Mouse (Mus musculus): ENCODE results near the gene Gnb1l.
A peak's percentile ranks its signal among the peaks of the same experiment; 100 is the strongest.

Gene Gnb1l

GRCm38 (mm10) chr16:18498558-18498990 lies at the start of gene Gnb1l, which contains the start of gene Rtl10:
TSS of gene Gnb1l (plus strand) at chr16:18498713.
TSS of gene Rtl10 (plus strand) at chr16:18498901.
- DNase-seq (ENCODE audit: low spot score), result peak; percentile 99

DNA sequence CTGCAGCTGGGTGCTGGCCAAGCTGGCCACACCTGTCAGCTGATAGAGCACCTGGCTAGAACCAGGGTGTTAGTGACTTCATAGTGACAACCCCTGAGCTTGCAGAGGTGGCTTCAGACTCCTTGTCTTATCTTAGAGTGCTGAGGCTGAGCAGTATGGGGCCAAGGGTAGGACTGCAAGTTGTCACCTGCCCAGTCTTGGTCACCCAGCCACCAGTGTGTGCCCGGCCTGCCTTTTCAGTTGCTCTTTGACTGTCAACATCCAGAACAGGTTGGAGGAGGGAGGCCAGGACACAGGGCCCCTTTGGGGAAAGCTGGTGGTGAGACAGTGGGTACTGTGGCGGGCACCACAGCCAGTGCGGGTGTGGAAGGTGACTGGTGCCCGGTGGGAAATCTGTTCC lies 49.5 kb upstream of the Gnb1l start:
- DNase-seq (ENCODE audit: low spot score), result no peak

GRCm38 (mm10) chr16:18451486-18452181 lies 46.9 kb upstream of the Gnb1l start:
- no peak for DNase-seq (ENCODE audit: low spot score)

DNA sequence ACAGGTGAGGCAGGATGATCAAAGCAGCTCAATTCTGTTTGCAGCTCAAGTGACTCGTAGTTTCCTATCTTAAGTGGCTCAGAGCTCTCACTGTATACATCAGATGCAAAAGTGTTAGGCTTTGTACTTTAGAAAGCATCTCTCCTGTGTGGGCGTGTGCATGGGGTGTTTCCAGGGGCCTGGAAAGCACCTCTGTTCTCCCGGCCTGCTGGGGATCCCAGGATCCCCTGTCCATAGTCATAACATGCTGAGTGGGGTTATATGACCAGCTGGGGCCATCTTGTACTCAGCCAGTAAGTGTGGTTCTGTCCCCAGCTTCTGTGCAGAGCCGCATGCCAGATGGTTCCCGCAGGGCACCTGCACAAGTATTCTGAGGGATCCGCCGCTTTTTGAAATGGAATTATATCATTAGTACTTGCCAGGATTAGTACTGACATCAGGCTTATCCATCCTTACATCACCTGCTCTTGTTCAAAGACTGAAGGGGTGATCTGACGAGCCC lies 46.1 kb upstream of the Gnb1l start:
- DNase-seq (ENCODE audit: low spot score), result no peak

GRCm38 (mm10) chr16:18453846-18454245 lies 44.7 kb upstream of the Gnb1l start:
- DNase-seq (ENCODE audit: low spot score), result peak; percentile 74

DNA sequence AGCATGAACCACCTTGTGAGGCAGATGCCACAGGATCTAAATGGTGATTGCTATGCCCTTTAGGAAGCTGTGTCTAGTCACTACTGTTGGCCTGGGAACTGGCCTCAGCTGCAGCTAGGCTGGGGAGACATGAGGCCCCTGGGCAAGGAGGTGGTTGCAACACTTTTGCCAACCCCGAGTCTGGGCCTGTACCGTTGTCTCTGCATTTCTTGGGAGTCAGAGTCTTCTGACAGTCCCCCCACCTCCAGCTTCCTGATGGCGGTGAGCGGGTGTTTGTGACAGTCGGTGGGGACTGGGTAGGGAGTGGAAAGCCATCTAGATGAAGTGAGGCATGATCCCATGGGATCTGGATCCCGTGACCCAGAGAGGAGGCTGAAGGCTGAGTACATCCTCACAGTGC lies 43.1 kb upstream of the Gnb1l start:
- no peak for DNase-seq (ENCODE audit: low spot score)

- DNase-seq (ENCODE audit: low spot score), result no peak
Measured at GRCm38 (mm10) chr16:18458661-18459060, 39.9 kb upstream of the Gnb1l start.

- peak; percentile 61 for DNase-seq (ENCODE audit: low spot score)
Measured at GRCm38 (mm10) chr16:18459335-18459954, 39.1 kb upstream of the Gnb1l start.

DNA sequence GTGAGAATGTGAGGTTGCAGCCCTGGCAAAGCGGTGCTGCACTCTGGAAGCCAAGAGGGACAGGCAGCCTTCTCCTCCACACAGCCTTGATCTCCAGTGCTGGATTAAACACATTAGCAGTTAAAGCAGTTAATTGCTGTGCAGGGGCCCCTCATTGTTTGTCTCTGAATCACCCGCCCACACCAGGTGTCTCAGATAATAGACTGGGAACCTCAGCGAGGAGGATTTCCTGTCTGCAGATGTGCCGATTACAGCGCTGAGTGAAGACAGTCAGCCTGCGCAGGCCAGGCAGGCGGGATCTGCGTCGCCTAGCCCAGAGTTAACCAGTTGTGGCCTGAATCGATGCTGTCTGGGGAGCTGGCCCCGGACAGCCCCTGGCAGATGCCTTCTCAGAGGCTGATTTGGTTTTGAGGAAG lies 38.5 kb upstream of the Gnb1l start:
- DNase-seq (ENCODE audit: low spot score), result peak; percentile 84

- DNase-seq (ENCODE audit: low spot score), result no peak
Measured at GRCm38 (mm10) chr16:18460826-18461225, 37.7 kb upstream of the Gnb1l start.

DNA sequence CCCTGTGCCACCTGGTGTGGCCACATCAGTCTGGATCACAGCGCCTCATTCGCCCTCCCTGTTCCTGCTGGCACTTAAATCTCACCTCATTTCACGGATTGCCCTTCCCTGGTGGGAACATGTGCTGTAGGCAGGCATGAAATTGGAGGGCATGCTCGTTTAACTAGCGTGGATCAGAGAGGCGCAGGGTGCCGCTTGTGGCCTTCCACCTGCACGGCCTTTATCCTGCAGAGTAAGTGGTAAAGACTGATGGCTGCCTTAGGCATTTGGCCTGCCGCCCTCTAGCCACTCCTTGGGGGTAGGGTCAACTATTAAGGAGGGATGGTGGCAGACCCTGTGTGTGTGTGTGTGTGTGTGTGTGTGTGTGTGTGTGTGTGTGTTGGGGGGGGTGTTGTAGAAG lies 36.5 kb upstream of the Gnb1l start:
- DNase-seq (ENCODE audit: low spot score), result peak; percentile 38

DNA sequence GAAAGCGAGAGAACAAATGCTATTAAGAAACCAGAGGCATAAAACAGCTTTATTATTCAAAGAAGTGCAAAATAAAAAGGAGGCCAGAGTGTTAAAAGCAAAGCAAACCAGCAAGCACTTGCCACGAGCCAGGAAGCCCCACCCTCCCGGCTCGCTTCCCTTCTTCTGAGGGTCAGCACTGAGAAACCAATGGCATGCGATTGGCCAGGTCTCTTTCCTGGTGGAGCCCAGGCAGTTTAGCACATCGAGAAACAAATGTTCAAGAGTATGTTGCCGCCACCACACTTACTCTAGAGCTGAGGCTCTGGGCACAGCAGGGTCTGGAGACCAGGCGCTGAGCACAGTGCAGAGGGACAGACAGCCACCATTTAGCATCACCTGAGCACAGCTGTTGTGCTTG lies 35.9 kb upstream of the Gnb1l start:
- no peak for DNase-seq (ENCODE audit: low spot score)

DNA sequence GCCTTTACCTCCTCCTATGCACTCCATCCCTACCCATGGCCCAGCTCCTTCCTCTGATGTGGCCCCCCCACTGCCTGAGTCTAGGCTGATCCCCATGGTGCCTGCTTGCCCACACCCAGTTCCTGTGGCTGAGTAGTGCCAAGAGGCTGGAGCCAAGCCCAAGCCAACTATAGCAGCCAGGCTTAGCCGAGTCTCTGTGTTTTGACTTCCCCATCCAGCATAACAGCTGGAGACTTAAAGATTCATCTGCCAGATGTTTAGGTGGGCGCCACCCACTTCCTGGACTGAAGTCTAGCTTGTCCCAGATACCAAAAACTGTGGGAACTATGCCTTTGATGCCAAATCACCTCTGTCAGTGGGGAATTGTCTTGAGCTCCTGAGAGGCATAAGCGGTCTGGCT lies 34.2 kb upstream of the Gnb1l start:
- no peak for DNase-seq (ENCODE audit: low spot score)

GRCm38 (mm10) chr16:18470829-18471228 lies 27.7 kb upstream of the Gnb1l start:
- DNase-seq (ENCODE audit: low spot score), result peak; percentile 41

- peak; percentile 30 for DNase-seq (ENCODE audit: low spot score)
Measured at GRCm38 (mm10) chr16:18471381-18471955, 27.0 kb upstream of the Gnb1l start.

DNA sequence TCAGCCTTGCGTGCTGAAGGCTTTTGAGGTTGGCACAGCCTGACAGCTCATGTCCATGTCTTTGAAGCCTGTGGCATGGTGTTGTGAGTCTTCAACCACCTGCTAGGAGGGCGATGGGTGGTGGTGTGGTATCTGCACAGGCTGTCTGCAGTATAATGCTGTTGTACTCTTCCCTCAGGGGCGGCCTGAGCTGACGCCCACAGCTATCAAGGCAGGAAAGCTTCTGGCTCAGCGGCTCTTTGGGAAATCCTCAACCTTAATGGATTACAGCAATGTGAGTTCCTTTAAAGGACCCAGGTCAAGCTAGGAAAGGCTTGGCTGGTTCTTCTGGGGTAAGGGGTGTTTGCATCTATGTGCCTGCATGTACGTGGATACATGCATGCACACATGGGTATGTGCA lies 26.5 kb upstream of the Gnb1l start:
- DNase-seq (ENCODE audit: low spot score), result no peak

DNA sequence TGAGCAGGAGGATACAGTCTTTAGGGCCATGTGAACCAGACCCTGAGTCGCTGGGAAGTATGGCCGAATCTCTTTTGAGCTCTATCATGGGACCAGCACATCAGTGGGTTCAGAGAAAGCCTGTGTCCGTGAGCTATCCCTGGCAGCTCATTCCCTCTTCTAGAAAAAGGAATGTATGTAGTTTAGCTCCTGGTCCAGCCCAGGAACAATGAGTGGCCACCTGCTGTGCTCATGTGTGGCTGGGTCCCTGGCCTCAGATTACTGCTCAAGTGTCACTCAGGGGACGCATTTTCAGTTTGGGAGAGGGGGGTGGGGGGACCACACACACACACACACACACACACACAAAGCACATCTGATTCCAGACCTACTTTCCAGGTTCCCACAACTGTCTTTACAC lies 26.1 kb upstream of the Gnb1l start:
- no peak for DNase-seq (ENCODE audit: low spot score)

GRCm38 (mm10) chr16:18472976-18473375 lies 25.5 kb upstream of the Gnb1l start:
- DNase-seq (ENCODE audit: low spot score), result no peak

GRCm38 (mm10) chr16:18474021-18474420 lies 24.5 kb upstream of the Gnb1l start:
- no peak for DNase-seq (ENCODE audit: low spot score)

GRCm38 (mm10) chr16:18477996-18478395 lies 20.5 kb upstream of the Gnb1l start:
- DNase-seq (ENCODE audit: low spot score), result no peak

GRCm38 (mm10) chr16:18479667-18480066 lies 18.8 kb upstream of the Gnb1l start:
- DNase-seq (ENCODE audit: low spot score), result peak; percentile 9

GRCm38 (mm10) chr16:18480933-18481485 lies 17.5 kb upstream of the Gnb1l start:
- no peak for DNase-seq (ENCODE audit: low spot score)

DNA sequence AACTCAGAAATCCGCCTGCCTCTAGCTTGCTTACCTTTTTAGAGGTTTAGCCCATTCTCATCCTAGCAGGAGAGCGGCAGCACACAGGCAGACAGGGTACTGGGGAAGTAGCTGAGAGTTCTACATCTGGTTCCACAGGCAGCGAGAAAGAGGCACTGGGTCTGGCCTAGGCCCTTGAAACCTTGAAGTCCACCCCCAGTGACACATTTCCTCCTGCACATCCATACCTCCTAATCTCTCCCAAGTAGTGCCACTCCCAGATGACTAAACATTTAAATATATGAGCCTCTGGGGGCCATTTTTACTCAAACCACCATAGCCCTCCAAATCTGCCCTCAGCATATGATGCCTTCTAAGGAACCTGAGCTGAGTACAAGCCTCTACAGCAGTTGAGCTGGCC lies 16.1 kb upstream of the Gnb1l start:
- no peak for DNase-seq (ENCODE audit: low spot score)
